Mouse (Mus musculus): ENCODE measurements around the gene Hist2h2bb.
A peak's percentile ranks its signal among the peaks of the same experiment; 100 is the strongest.
"Not testable (repeated sequence)": the region's sequence is repeated elsewhere in the genome, so short reads cannot be mapped to it uniquely, and the experiment has no call there.

Gene Hist2h2bb

DNA sequence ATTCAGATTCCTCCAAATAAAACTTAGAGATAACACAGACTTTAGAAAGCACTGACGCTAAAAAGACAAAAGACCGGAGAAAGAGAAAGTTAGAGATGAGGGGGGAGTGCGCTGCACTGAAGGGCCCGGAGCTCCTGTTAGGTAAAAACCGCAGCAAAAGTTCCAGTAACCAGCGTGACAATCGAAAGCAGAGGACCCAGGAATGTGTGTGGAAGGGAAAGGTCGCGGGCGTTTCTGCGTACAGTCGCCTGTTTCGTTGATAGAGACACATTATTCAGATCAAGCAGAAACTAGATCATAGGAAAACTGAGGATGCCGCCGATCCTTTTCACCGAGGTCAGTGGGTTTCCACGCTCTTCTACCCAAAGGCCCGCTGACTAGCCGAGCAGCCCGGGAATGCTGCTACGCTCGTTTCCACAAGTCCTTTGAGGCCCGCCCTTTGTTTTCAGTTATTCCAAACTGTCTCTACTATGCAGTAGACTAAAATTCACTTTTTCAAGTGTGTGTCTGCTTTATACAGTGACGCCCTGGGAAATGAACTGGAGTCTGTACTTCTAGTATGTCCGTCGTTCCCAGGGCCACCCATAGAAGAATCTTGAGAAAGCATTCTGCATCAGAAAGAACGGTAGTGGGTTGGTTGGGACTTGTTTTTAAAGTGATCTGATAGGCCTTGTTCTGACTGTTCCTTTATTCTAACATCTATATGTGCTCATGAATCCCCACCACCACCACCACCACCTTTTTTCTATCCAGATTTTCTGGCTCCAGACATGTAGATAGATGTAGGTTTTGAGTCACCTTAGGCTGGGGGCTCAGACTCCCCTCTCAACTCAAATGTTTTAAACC lies 5.8 kb upstream of the Hist2h2bb start:
- no peak for DNase-seq (ENCODE audit: low read depth, low spot score)

DNA sequence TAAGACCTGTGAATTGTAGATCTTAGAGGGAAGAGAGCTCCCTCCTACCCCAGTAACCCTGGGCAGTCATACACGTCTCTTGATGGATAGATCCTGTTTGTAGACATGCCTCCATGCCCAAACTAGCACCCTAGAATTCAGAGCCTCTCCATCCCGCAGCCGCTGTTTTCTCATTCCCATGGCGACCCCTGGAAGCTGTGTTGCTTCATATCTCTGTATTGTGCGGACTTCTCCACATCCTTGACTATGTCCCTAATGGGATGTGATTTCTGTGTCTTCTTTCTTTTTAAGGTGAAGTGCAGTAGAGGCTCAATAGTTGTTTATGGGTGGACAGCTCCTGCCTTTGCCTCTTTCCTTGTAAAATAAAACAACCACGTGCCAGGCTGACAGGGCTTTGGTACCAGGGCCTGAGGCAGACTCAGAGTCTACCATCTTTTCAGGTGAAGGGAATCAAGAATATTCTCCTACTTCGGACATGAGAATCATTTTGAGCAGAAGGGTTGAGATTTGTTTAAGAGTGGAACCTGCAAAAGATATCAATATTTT lies 5.1 kb upstream of the Hist2h2bb start:
- no peak for DNase-seq (ENCODE audit: low read depth, low spot score)

DNA sequence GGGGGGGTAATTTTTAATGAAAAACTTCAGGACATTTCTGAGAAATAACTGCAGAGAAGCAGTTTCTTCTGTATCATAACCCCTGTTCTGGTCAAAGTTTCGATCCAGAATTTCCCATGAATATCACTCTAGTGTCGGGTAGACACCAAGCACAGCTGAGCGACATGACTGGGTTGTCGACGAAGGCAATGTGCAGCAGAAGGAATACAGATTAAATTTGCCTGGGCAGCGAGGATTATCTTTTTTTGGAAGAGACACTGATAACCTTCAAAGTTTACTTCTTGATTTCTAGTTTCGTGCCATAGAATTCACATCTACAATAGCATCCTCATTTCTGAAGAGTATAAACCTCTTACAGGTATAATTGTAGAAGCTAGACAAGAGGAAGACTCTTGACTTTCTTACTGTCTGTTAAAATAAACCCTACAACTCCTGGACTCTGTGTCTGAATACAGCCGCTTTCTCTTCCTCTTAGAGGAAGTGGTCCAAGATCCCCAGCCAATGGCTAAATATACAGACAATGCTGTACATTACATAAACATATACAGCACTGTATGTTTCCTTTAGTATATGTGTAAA lies 3.3 kb upstream of the Hist2h2bb start:
- no peak for DNase-seq (ENCODE audit: low read depth, low spot score)

DNA sequence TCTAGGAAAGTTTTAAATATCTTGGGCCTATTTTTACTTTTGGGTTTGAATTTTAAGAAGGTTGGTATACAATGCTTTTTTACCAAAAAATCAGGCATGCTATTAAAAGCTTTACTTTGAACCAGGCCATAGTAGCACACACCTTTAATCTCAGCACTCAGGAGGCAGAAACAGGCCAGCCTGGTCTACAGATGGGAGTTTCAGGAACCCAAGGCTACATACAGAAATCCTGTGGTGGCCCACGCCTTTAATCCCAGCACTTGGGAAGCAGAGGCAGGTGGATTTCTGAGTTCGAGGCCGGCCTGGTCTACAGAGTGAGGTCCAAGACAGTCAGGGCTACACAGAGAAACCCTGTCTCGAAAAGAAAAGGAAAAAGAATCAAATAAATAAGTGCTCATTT lies 2.0 kb upstream of the Hist2h2bb start:
- no peak for DNase-seq (ENCODE audit: low read depth, low spot score)

DNA sequence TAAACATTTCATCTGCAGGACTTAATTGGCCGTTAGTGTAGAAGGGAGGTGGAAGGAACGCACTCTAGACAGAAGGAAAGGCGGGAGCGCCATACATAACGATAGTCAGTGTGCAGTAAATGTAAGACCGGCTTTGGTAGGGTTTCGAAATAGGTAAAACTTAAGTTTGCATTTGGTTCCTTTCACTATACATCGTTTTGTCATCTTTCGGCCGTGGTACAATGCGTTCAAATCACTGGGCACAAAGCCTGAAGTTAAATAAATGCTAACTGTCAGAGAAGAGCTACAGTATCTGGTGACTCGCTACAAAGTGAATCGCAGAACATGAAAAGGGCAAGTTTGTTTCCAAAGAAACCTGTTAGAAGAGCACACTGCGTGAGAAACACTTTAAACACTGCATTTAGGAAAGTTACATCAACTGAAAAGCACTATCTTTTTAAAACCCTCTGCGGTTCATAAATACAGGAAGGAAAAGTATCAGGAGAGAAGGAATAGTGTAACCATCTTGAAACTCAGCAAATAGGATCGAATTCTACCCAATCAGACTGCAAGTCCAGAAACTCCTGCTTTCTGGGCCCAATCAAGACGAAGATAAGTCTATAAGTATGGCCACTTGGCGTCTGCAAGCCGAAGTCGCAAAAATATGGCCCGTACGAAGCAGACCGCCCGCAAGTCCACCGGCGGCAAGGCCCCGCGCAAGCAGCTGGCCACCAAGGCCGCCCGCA lies 1.3 kb upstream of the Hist2h2bb start, which contains the start of gene Hist2h3b:
Gene Hist2h3b (plus strand): TSS at position 604 of the 725 bp plus-strand sequence.
- DNase-seq (ENCODE audit: low read depth, low spot score), result peak; percentile 83

DNA sequence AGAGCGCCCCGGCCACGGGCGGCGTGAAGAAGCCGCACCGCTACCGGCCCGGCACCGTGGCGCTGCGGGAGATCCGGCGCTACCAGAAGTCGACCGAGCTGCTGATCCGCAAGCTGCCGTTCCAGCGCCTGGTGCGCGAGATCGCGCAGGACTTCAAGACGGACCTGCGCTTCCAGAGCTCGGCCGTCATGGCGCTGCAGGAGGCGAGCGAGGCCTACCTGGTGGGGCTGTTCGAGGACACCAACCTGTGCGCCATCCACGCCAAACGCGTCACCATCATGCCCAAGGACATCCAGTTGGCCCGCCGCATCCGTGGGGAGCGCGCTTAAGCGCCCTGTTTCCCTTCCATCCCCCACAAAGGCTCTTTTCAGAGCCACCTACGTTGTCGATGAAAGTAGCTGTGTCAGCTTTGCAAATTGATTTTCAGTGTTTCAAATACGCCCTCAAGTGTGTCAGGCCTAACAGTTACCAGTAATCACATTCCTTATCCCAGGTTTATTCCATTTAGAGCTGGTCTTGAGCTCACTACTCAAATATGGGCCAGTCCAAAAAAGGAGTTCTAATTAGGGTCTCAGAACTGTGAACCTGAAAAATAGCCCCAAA lies 675 bp upstream of the Hist2h2bb start:
- not testable (repeated sequence) for DNase-seq (ENCODE audit: low read depth, low spot score)

DNA sequence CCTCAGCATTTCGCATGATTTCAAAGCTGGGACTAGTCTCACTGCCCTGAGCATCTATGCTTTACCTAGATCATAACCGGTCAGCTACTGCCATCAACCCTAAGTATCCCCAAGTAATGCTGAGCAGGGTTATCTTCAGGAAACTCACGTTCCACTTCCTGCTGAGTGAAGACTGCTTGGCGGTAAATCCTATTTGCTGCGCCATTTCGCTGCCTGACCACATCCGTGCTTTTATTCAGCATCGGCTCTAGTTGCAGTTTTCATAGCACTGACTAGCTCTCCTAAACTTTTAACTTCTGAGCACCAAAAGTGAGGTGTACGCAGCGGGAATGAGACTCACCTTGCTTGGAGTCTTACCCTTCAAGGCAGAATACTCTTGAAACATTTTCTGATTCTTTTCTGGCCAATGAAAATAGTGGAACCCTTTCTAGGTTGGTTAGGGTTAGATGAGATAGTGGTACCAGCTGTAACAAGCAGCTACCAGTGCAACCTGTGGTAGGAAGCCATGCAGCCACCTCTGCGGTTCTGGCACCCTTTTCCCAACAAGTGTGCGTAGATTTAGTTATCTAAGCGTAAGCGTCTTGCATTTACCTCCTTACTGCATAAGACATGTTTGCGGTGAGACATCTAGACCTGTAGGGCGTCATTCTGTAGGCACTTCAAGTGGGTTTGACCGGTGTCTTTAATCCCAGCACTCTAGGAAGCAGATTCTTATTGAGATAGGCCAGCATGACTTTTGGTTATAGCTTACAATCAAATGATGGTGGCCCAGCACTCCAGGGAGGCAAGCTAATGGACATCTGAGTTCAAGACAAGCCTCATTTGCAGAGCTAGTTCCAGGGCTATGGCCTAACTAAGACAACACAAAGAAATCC lies 4.3 kb downstream of the Hist2h2bb start:
- DNase-seq (ENCODE audit: low read depth, low spot score), result no peak

DNA sequence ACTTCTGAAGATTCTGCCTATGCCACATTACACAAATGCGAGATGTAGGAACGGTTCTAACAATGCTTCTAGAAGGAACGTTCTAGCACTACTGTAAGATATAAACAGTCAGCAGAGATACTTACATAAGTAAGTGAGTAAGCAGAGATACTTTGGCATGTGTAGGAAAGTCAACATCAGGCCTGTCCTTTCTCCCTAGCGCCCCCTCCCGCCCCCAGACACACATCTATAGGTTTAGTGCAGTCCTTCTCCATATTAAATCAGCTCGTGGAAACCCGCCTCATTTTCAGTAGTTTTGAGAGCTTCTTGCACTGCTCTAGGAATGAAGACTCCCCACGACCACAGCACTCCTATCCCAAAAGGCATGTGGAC lies 7.9 kb downstream of the Hist2h2bb start:
- DNase-seq (ENCODE audit: low read depth, low spot score), result no peak

DNA sequence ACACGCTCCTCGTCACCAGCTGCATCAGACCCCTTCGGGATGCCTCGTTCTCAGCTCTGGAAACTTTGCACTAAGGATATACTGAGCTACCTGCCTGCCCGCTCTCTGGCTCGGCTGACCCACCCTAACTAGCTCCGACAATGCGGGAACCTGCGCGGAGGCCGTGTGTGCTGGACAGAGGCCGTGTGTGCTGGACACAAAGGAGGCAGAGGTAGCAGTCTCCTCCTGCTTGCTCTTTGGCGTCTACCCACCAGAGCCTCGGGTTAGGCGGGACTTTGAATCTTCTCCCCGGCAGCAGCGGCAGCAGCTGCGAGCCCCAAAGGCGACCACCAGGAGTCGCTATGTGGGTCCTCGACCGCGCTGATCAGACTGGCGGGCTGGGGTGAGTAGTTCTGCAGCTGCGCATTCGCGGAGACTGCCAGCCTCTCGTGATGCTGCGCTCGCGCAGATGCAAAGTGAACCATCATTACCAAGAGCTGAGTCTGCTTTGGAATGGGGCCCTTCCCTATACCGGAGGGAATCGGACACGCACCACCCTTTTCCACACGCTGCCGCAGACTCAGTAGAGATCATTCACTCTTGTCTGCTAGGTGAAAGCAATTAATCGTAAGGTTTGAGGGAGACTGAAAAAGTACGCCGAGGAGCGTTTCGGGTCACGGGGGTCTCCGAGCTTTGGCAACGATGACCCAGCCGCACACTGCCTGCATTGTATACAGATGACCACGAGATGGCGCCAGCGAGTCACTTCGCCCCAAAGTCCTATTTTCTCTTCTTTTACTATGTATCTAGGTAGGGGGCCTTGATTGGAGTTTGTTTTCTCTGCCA lies 8.5 kb downstream of the Hist2h2bb start:
- peak; percentile 81 for DNase-seq (ENCODE audit: low read depth, low spot score)

DNA sequence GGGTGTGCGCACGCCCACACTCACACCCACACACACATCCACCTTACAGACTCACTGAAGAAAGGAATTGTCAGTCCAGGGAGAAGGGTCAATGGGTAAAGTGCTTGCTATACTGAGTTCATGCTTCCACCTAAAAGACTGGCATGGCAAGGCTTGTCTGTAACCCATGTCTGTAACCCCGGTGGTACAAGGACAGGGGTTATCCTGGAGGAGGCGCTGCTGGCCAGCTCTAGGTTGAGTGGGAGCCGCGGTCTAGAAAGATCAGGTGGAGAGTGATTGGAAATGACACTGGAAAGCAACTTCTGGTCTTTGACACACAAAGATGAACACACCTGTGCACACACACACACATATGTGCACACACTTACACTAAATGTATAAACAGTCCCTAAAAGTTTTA lies 11.1 kb downstream of the Hist2h2bb start:
- DNase-seq (ENCODE audit: low read depth, low spot score), result no peak

DNA sequence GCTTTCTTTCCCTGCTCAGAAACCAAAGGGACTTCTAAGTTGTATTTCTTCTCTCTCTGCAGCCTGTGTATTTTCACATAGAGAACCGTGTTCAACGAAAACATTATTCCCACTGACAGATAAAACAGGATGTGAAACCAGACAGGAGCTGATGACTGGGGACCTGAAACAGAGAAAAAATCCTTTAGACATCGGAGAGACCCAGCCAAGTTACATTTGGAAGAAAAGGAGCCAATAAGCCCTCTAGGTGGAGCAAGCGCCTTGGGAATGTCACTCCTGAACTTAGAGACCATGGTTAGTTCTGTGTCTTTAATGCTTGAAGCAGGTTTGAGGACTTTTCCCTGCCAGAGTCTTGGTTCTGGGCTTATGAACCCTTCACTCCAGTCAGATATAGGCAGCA lies 14.9 kb downstream of the Hist2h2bb start:
- DNase-seq (ENCODE audit: low read depth, low spot score), result no peak

DNA sequence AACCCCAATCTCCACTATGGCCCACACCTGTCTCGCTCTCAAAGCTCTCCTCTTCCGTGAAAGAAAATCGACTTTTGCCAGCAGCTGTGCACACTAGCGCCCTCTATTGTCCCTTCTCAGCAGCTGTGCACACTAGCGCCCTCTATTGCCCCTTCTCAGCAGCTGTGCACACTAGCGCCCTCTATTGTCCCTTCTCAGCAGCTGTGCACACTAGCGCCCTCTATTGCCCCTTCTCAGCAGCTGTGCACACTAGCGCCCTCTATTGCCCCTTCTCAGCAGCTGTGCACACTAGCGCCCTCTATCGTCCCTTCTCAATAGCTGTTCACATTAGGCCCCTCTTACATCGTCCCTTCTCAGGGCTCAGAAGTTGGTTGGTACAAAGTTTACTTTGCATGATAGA lies 17.8 kb downstream of the Hist2h2bb start:
- DNase-seq (ENCODE audit: low read depth, low spot score), result not testable (repeated sequence)

DNA sequence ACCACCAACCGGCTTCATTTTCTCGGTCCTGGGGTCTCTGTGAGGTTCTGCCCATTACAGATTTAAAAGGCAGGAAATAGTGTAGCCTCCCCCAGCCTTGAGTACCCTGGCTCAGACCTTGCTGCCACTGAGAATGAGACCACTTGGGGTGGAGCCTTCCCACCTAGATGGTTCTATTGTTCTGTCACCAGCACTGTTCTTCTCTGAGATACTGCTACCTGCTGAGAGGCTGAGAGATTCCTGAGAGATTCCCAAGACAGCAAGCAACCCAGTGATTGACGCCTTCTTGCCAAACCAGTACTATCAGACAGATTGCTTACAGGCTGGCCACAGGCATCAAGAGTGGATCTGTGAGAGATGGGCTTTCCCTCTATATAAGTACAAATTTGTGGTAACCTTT lies 19.6 kb downstream of the Hist2h2bb start:
- DNase-seq (ENCODE audit: low read depth, low spot score), result no peak

DNA sequence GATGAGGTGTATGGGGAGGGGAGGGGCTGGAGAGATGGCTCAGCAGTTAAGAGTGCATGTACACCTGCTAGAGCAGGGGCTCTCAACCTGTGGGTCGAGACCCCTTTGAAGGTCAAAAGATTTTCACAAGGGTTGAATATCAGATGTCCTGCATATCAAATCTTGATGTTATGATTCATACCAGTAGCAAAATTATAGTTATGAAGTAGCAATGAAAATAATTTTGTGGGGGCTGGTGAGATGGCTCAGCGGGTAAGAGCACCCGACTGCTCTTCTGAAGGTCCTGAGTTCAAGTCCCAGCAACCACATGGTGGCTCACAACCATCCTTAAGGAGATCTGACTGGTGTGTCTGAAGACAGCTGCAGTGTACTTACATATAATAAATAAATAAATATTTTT lies 21.2 kb downstream of the Hist2h2bb start:
- not testable (repeated sequence) for DNase-seq (ENCODE audit: low read depth, low spot score)

DNA sequence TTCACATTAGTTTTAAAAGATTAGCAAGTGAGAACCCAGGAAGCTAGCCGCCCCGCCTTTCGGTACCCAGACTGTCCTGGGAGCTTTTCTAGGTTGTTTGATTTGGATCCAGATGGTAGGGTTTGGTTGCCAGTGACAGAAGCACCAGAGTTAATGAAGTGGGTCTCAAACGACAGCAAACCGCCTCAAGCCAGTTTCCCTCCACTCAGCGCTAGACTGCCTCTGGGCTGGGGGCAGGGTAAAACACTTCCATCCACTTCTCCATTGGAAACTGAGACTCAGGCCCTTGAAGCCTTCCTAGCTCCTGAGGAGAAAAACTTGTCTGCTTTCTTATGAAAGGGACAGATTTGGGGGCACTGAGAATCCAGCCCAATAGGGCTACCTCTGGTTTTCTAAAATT lies 23.1 kb downstream of the Hist2h2bb start:
- no peak for DNase-seq (ENCODE audit: low read depth, low spot score)

DNA sequence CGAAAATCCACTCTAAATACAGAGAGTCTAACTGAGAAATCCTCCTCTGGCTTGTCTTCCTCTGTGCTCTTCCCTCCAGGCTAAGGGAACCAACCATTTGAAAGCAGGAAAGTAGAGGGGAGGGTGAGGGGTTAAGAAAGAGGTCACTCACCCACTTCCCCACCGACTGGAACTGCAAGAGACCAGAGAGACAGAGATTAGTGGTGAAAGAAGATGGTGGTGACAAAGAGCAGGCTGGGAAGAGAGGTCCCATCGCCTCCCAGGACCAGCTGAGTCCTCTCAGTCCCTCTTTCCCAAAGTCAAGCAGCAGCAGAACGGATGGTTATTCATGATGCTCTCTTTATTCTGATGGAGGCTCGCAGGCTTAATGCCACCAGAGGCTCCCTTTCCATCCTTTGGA lies 23.8 kb downstream of the Hist2h2bb start:
- no peak for DNase-seq (ENCODE audit: low read depth, low spot score)

DNA sequence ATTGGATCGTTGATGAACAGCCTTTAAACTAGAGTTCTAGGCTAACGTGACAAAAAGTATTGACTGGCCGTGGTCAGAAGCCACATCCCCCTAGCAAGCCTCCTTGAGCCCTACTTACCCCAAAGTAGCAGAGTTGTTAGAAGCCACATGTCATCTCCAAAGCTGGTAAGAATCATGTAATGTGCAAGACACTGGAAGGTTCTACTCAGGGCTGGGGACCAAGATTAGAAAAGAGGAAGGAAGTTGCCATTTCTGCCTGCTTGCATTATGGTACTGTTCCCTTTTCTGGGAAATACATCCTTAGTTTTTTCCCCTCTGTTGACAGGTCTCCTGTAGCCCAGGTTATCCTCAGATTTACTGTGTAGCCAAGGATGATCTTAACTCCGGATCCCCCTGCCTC lies 24.2 kb downstream of the Hist2h2bb start, which contains the start of gene Fcgr1:
Gene Fcgr1 (minus strand): TSS at position 183 of the 400 bp plus-strand sequence.
- DNase-seq (ENCODE audit: low read depth, low spot score), result no peak

DNA sequence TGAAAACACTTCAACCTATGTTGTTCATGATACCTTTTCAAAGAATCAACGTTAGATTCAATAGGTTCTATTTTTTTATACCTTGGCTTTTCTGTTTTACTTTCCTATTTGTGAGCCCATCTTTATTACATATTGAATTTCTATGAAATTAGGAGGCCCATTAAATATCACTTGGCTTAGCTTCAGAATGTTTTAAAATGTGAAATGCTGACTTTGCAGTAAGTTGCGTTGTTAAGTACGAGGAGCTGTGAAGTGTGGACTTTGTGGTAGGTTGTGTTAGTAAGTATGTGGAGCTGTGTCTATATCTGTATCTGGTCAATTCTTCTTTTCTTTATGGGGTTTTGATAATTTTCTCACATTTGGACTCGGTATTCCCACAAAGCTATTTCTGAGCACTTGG lies 28.8 kb downstream of the Hist2h2bb start:
- DNase-seq (ENCODE audit: low read depth, low spot score), result no peak

DNA sequence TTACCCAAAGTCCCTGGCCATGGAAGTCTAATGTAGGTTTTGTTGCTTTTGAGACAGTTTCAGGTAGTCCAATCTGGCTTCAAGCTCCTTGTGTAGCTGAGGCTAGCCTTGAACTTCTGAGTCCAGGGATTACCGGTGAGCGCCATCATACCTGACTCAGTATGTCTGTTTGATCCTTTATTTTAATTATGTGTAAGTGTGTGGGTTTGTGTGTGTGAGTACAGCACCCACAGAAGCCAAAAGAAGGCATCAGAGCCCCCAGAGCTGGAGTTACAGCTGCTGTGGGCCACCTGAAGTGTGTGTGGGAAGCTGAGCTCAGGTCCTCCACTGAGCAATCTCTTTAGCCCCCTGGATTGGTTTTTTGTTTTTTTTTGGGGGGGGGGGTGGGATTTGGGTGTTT lies 30.0 kb downstream of the Hist2h2bb start:
- no peak for DNase-seq (ENCODE audit: low read depth, low spot score)

All from brain, embryonic 18.5 days (tissue).